Mouse (Mus musculus): ENCODE data around the gene Kcnk16. TPM values are rescaled to one million over a fixed set of nuclear protein-coding genes. Genes with fewer than 3 reads are reported as not detected.

The Kcnk16 gene
- polyA plus RNA-seq, 1 experiment from 2014 or later: 5.5 TPM

GRCm38 (mm10) chr14:20268421-20268820 is 578 bp downstream of the Kcnk16 start:
- H3K4me3 ChIP-seq (ENCODE audit: low read depth, low read length): no peak overlapping the region
- H3K27ac ChIP-seq (ENCODE audit: low read depth): no peak overlapping the region
- H3K4me2 ChIP-seq (ENCODE audit: low read length): no peak overlapping the region
- WGBS: 72% methylated on average over 6 of the region's 6 CpGs
- H3K27me3 ChIP-seq (replicated peaks; ENCODE audit: control insufficient read depth, insufficient read depth, low read length): no peaks in the 10 kb centered on the region
- H3K9me3 ChIP-seq (ENCODE audit: control insufficient read depth, low read length): no peaks in the 10 kb centered on the region
- no peak overlapping the region for H3K9ac ChIP-seq (ENCODE audit: low read length)
- ATAC-seq (replicated peaks; ENCODE audit: low FRiP score, low TSS enrichment, low read depth) (no peak), DNase-seq (ENCODE audit: low spot score) (no peak)
- no peaks in the 10 kb centered on the region for H3K4me1 ChIP-seq (replicated peaks; ENCODE audit: control insufficient read depth, insufficient read depth, low read length)
- no peaks in the 10 kb centered on the region for H3K36me3 ChIP-seq (ENCODE audit: control insufficient read depth, insufficient read depth, low read length)

GRCm38 (mm10) chr14:20262346-20262745 is 6.7 kb downstream of the Kcnk16 start:
- WGBS: 75% methylated on average over 3 of the region's 4 CpGs
- DNase-seq (ENCODE audit: low spot score): no peak
- H3K9me3 ChIP-seq (ENCODE audit: control insufficient read depth, low read length): no peaks in the 10 kb centered on the region
- no peaks in the 10 kb centered on the region for H3K4me1 ChIP-seq (replicated peaks; ENCODE audit: control insufficient read depth, insufficient read depth, low read length)
- no peak for ATAC-seq (replicated peaks; ENCODE audit: low FRiP score, low TSS enrichment, low read depth)
- no peak overlapping the region for H3K4me2 ChIP-seq (ENCODE audit: low read length)
- no peaks in the 10 kb centered on the region for H3K27me3 ChIP-seq (replicated peaks; ENCODE audit: control insufficient read depth, insufficient read depth, low read length)
- H3K36me3 ChIP-seq (ENCODE audit: control insufficient read depth, insufficient read depth, low read length): no peaks in the 10 kb centered on the region
- H3K27ac ChIP-seq (ENCODE audit: low read depth): no peak overlapping the region
- H3K9ac ChIP-seq (ENCODE audit: low read length): no peak overlapping the region
- no peak overlapping the region for H3K4me3 ChIP-seq (ENCODE audit: low read depth, low read length)

DNA sequence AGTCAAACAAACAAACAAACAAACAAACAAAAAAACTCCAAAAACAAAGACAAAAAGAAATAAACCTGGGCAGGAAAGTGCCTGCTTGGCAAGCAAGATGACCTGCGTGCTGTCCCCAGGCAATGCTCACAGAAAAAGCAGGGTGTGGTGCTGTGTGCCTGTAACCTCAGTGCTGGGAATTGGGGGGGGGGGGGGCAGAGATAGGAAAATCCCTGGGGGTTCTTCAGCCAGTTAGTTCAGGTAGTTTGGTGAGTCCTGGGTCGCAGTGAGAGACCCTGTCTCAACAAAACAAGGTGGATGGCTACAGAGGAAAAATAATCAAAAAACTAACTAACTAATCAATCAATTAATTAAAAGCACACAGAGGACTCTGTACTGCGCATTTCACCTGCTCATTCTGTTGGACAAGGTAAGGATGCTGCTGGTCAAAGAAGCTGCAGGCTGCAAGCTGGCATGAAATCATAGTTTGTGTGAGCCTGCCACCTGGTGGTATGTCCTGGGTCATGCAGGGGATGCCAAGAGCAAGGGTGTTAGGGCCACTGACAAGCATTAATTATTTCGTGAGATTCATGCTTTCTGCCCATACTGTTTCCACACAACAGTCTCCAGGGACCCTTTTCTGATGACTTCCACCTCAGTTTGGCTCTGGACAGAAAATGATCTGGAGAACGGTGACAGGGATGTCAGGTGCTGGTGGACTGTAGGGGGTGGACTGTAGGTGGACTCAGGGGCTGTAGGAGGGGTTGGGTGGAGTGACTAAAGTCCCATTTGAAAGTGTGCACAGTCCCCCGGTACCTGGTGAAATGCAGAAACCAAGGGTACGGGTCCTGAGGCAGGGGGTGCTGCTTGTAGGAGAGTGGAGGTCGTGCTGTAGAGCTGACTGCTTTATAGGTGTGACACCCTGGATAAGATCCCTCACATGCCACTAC is 10.6 kb downstream of the Kcnk16 start:
- 50% methylated on average over 8 of the region's 8 CpGs for WGBS
- H3K36me3 ChIP-seq (ENCODE audit: control insufficient read depth, insufficient read depth, low read length): no peaks in the 10 kb centered on the region
- ATAC-seq (replicated peaks; ENCODE audit: low FRiP score, low TSS enrichment, low read depth): peak; percentile 77
- peak; percentile 96 for DNase-seq (ENCODE audit: low spot score)
- no peaks in the 10 kb centered on the region for H3K9me3 ChIP-seq (ENCODE audit: control insufficient read depth, low read length)
- H3K27me3 ChIP-seq (replicated peaks; ENCODE audit: control insufficient read depth, insufficient read depth, low read length): no peaks in the 10 kb centered on the region
- no peak overlapping the region for H3K4me3 ChIP-seq (ENCODE audit: low read depth, low read length)
- H3K4me1 ChIP-seq (replicated peaks; ENCODE audit: control insufficient read depth, insufficient read depth, low read length): no peaks in the 10 kb centered on the region
- no peak overlapping the region for H3K9ac ChIP-seq (ENCODE audit: low read length)
- no peak overlapping the region for H3K27ac ChIP-seq (ENCODE audit: low read depth)
- H3K4me2 ChIP-seq (ENCODE audit: low read length): no peak overlapping the region

GRCm38 (mm10) chr14:20250237-20251171 is 18.5 kb downstream of the Kcnk16 start:
- Histone ChIP-seq H3K9ac (ENCODE audit: low read length) (no peak overlapping the region), H3K4me2 (ENCODE audit: low read length) (no peak overlapping the region), H3K36me3 (ENCODE audit: control insufficient read depth, insufficient read depth, low read length) (no peaks in the 10 kb centered on the region), H3K27me3 (replicated peaks; ENCODE audit: control insufficient read depth, insufficient read depth, low read length) (no peaks in the 10 kb centered on the region), H3K4me3 (ENCODE audit: low read depth, low read length) (no peak overlapping the region), H3K9me3 (ENCODE audit: control insufficient read depth, low read length) (no peaks in the 10 kb centered on the region), H3K27ac (ENCODE audit: low read depth) (no peak overlapping the region), H3K4me1 (replicated peaks; ENCODE audit: control insufficient read depth, insufficient read depth, low read length) (no peaks in the 10 kb centered on the region)
- ATAC-seq (replicated peaks; ENCODE audit: low FRiP score, low TSS enrichment, low read depth): no peak
- WGBS: 80% methylated on average over 14 of the region's 14 CpGs
- no peak for DNase-seq (ENCODE audit: low spot score)

GRCm38 (mm10) chr14:20248001-20248400 is 21.0 kb downstream of the Kcnk16 start:
- ATAC-seq (replicated peaks; ENCODE audit: low FRiP score, low TSS enrichment, low read depth): no peak
- no peaks in the 10 kb centered on the region for H3K4me1 ChIP-seq (replicated peaks; ENCODE audit: control insufficient read depth, insufficient read depth, low read length)
- 96% methylated on average over 3 of the region's 3 CpGs for WGBS

GRCm38 (mm10) chr14:20246811-20247266 is 22.2 kb downstream of the Kcnk16 start:
- no peaks in the 10 kb centered on the region for H3K9me3 ChIP-seq (ENCODE audit: control insufficient read depth, low read length)
- no peak for ATAC-seq (replicated peaks; ENCODE audit: low FRiP score, low TSS enrichment, low read depth)
- no peak overlapping the region for H3K4me3 ChIP-seq (ENCODE audit: low read depth, low read length)
- 52% methylated on average over 11 of the region's 11 CpGs for WGBS
- H3K9ac ChIP-seq (ENCODE audit: low read length): no peak overlapping the region
- DNase-seq (ENCODE audit: low spot score): no peak
- no peaks in the 10 kb centered on the region for H3K4me1 ChIP-seq (replicated peaks; ENCODE audit: control insufficient read depth, insufficient read depth, low read length)
- no peak overlapping the region for H3K4me2 ChIP-seq (ENCODE audit: low read length)
- no peaks in the 10 kb centered on the region for H3K36me3 ChIP-seq (ENCODE audit: control insufficient read depth, insufficient read depth, low read length)
- no peak overlapping the region for H3K27ac ChIP-seq (ENCODE audit: low read depth)
- H3K27me3 ChIP-seq (replicated peaks; ENCODE audit: control insufficient read depth, insufficient read depth, low read length): no peaks in the 10 kb centered on the region

More at GRCm38 (mm10) chr14:20248001-20248400, 21.0 kb downstream of the Kcnk16 start:
- Histone ChIP-seq H3K4me2 (ENCODE audit: low read length) (no peak overlapping the region), H3K9ac (ENCODE audit: low read length) (no peak overlapping the region), H3K27ac (ENCODE audit: low read depth) (no peak overlapping the region), H3K36me3 (ENCODE audit: control insufficient read depth, insufficient read depth, low read length) (no peaks in the 10 kb centered on the region), H3K4me3 (ENCODE audit: low read depth, low read length) (no peak overlapping the region), H3K9me3 (ENCODE audit: control insufficient read depth, low read length) (no peaks in the 10 kb centered on the region), H3K27me3 (replicated peaks; ENCODE audit: control insufficient read depth, insufficient read depth, low read length) (no peaks in the 10 kb centered on the region)
- no peak for DNase-seq (ENCODE audit: low spot score)

- no peak overlapping the region for H3K9ac ChIP-seq (ENCODE audit: low read length)
- ATAC-seq (replicated peaks; ENCODE audit: low FRiP score, low TSS enrichment, low read depth) (no peak), DNase-seq (ENCODE audit: low spot score) (no peak)
- no peak overlapping the region for H3K27ac ChIP-seq (ENCODE audit: low read depth)
- H3K4me1 ChIP-seq (replicated peaks; ENCODE audit: control insufficient read depth, insufficient read depth, low read length): no peaks in the 10 kb centered on the region
- no peak overlapping the region for H3K4me3 ChIP-seq (ENCODE audit: low read depth, low read length)
- H3K36me3 ChIP-seq (ENCODE audit: control insufficient read depth, insufficient read depth, low read length): no peaks in the 10 kb centered on the region
- H3K4me2 ChIP-seq (ENCODE audit: low read length): no peak overlapping the region
- H3K9me3 ChIP-seq (ENCODE audit: control insufficient read depth, low read length): no peaks in the 10 kb centered on the region
- WGBS: 68% methylated on average over 5 of the region's 5 CpGs
- H3K27me3 ChIP-seq (replicated peaks; ENCODE audit: control insufficient read depth, insufficient read depth, low read length): no peaks in the 10 kb centered on the region
Observed at GRCm38 (mm10) chr14:20245861-20246260, 23.1 kb downstream of the Kcnk16 start.

GRCm38 (mm10) chr14:20245318-20245717 is 23.7 kb downstream of the Kcnk16 start:
- Histone ChIP-seq H3K9ac (ENCODE audit: low read length) (no peak overlapping the region), H3K27ac (ENCODE audit: low read depth) (no peak overlapping the region), H3K4me3 (ENCODE audit: low read depth, low read length) (no peak overlapping the region), H3K4me2 (ENCODE audit: low read length) (no peak overlapping the region), H3K27me3 (replicated peaks; ENCODE audit: control insufficient read depth, insufficient read depth, low read length) (no peaks in the 10 kb centered on the region), H3K9me3 (ENCODE audit: control insufficient read depth, low read length) (no peaks in the 10 kb centered on the region), H3K4me1 (replicated peaks; ENCODE audit: control insufficient read depth, insufficient read depth, low read length) (no peaks in the 10 kb centered on the region), H3K36me3 (ENCODE audit: control insufficient read depth, insufficient read depth, low read length) (no peaks in the 10 kb centered on the region)
- DNase-seq (ENCODE audit: low spot score) (no peak), ATAC-seq (replicated peaks; ENCODE audit: low FRiP score, low TSS enrichment, low read depth) (no peak)
- 53% methylated on average over 2 of the region's 2 CpGs for WGBS
